Mouse (Mus musculus): ENCODE results near the gene Styx.
"Not testable (repeated sequence)": the region's sequence is repeated elsewhere in the genome, so short reads cannot be mapped to it uniquely, and the experiment has no call there.

Styx gene

DNA sequence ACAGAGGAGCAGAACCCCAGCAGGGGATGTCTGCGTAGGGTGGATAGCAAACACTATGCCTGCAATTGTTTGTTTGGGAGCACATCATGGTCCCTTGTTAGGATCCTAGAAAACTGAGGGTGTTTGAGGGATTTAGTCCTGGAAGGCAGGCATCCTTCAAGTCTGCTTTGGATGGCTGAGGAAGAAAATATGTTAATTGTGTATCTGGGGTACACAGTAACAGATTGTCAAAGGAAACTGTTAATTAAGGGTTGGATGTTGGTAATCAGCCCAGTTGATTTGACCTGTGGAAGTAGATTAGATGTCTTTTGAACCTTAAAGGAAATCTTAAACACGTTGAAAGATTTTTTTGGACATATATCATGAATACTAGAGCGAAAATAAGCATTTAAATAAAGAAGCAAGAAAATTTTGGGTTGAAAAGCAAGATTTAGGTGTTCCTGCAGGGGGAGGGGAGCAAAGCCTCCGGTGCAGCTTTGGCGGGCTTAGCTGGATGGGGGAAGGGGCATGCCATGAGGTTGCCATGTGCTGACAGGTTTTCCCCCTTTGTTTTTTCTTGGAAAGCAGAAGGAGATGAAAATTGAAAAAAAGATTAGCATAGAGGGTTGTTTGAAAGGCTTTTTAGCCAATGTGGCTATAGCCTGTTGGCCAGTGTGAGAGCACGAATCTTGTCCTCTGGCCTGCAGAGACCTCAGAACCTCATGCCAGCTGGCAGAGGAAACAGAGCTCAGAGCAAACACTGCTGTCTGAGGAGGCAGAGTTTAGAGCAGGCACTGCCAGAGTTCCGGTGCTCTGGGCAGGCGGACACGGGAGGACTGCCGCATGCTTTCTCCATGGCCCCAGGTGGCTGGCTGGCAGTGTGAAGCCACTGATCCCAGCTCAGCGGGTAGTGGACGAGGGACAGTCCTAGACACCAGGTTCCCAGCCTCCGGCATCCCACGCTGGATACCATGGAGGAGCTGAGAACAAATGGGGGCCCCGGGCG, 13.6 kb downstream of the Styx start:
- no peak for DNase-seq

DNA sequence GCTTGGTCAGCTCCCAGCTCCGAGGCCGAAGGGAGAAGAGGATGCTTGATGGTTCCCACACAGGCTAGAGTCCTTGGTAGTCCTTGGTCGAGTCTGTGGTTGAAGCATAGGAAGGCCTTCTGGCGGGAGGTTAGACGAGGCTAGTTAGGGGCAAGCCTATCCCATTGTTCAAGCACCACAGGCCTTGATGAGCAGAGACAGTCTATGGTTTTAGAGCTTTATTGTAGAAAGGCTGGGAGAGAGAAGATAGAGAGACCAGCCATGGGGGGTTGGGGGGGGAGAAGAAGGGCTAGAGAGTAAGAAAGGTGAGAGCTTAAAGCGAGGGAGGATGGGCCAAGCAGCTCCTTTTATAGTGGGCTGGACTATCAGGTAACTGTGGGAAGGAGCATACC, 14.3 kb downstream of the Styx start:
- no peak for DNase-seq

- DNase-seq, result no peak
Measured at GRCm38 (mm10) chr14:45378771-45379170, 27.9 kb downstream of the Styx start.

DNA sequence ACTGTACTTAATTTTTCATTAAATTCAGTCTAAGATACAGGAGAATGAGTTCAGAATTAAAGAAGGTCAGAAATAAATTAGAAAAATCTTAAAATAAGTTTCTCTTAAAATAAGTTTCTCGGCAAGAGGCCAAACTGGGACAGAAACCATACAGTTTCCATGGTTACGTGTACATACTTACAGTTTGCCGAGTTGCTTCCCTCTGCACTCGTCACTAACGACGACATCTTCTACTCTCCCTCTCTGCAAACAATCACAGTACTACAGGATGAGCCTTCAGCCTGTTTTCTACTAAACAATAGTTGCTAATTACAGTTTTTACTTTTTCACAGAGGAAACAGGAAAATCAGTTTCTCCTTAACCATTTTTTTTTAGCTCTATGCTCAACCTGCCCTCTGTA, 29.9 kb downstream of the Styx start:
- DNase-seq, result no peak

- no peak for DNase-seq
Measured at GRCm38 (mm10) chr14:45382912-45383311, 32.0 kb downstream of the Styx start.

DNA sequence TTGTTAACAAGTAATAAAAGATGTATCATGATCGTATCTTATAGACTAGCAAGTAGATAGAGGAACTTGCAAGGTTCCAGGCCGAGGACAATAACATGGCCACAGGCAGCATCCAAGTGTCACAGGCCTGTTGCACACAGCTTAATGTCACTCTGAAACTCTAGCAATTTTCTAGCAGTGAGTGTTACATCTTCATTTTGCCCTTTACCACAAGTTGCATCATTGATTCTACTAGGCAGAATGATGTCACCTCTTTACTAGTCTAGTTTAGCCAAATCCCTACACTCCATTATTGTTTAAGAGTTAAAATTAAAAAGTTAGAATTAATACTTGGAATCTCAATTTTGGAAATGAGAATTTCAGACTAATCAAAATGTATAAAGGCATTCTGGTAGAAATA, 34.7 kb downstream of the Styx start:
- DNase-seq, result no peak

GRCm38 (mm10) chr14:45387480-45387879, 36.6 kb downstream of the Styx start:
- no peak for DNase-seq

- DNase-seq, result peak; percentile 80 to 86
Measured at GRCm38 (mm10) chr14:45388345-45389181, 37.7 kb downstream of the Styx start.

- no peak for DNase-seq
Measured at GRCm38 (mm10) chr14:45389194-45389593, 38.3 kb downstream of the Styx start.

DNA sequence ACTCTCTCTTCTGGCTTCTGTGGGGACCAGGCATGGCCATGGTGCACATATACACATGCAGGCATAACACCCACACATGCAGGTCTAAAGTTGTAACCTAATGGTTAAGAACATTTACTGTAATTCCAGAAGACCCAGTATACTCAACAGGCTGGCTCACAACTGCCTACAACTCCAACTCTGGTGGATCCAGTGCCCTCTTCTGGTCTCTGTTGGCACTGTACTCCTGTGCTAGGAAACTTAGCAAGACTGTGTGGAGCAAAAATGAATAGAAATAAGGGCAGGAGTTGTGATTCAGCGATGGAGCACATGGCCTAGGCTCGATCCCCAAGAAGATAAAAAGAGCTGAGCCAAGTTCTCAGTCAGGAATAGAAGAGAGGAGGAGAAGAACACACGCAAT, 48.9 kb downstream of the Styx start:
- DNase-seq, result no peak

DNA sequence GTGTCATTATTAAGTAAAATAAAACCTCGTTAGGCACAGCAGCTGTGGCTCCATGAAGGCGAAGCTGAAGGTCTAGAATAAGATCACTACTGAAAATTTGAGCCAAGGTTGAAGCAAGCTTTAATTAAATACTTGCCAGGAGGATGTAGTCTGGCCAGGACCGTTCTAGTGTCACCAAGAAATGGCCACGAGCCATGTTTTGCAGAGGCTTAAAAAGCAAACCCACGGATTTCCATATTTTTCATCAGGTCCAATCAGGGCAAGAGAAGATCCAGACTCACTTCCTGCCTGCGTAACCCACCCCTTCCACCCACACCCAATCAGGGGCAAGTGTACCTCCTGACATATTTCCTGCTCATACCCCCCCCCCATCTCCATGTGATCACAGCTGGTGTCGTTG, 52.8 kb downstream of the Styx start:
- no peak for DNase-seq

- DNase-seq, result not testable (repeated sequence)
Measured at GRCm38 (mm10) chr14:45404813-45405212, 53.9 kb downstream of the Styx start, which contains the start of gene Gnpnat1. Gene Gnpnat1, minus strand, starts transcription at chr14:45404913.

DNA sequence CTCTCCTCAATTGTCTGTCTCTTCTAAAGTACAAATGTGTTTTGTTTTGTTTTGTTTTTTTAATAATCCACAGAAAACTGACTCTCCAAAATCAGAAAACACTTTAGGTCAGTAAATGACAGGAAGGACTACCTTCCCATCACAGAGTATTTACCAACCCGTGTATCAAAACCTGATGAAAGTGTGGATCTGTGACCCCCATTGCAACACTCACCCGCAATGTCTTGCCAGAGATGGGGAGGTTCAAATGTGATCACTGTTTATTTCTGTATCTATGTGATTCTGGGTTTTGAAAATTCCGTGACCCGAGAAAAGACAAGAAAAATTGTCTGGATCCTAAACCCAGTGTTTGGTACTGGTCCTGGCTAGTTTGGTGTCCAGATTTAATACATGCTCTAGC, 65.4 kb downstream of the Styx start:
- DNase-seq, result no peak

DNA sequence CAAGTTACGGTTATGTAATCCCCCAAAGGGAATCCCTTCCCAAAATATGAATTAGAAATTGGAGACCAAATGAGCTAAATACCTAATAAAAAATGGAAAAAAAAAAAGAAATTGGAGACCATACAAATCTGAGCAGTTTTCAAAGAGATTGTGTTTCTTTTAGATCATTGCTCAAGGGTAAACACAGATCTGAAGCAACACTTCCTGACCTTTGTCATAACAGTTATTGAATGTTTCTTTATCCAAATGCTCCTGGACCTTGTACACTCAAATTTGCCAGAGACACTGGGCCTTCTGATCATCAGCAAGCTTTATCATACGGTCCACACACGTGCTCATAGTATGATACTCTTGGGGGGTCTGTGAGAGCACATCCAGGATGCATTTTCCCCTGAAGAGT, 67.7 kb downstream of the Styx start:
- DNase-seq, result no peak

DNA sequence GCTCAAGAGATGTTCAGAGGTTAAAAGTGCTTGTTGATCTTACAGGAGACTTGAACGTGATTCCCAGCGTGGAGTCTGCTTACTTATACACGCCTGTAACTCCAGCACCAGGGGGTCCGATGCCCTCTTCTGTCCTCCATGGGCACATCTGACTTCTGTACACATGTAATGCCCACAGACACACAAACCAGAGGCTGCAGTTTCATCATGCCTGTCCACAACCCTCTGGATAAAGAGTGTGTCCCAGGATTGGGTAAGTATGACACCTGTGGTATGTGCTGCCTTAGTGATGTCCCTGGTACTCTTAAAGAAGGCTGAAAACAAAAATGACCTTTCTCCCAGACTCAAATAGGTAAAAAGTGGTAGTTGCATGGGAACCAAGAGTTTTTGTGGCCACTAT, 68.4 kb downstream of the Styx start:
- no peak for DNase-seq

DNA sequence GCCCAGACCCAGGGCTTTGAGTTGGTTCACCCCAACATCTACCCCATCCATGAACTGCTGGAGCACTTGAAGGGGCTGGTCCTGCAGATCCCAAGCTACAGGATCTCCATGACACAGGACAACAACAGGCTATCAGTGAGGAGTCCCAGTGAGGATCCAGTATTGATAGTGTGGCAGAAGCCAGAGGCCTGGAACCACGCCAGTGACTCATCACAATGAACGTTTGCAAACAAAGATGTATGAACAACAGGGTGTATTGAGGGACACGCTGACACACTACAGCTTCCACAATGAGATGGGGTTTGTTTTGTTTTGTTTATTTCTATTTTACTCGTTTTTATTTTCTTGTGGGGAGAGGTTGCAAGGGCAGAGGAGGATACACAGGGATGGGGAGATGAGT, 71.5 kb downstream of the Styx start:
- no peak for DNase-seq

DNA sequence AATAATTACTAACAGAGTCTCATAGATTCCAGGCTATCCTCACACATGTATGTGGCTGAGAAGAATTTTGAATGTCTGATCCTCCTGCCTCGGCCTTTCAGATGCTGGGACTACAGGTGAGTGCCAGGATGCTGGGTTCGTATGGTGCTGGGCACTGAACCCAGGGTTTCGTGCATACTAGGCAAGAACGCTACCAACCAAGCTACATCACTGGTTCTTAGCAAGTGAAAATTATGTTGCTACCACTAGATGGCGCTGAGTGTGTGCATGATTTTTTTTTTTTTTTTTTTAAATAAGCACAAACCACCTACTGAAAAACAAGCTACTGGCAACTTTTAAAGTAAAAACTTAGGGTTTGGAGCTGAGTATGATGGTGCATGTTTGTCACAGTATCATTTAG, 72.3 kb downstream of the Styx start:
- no peak for DNase-seq

DNA sequence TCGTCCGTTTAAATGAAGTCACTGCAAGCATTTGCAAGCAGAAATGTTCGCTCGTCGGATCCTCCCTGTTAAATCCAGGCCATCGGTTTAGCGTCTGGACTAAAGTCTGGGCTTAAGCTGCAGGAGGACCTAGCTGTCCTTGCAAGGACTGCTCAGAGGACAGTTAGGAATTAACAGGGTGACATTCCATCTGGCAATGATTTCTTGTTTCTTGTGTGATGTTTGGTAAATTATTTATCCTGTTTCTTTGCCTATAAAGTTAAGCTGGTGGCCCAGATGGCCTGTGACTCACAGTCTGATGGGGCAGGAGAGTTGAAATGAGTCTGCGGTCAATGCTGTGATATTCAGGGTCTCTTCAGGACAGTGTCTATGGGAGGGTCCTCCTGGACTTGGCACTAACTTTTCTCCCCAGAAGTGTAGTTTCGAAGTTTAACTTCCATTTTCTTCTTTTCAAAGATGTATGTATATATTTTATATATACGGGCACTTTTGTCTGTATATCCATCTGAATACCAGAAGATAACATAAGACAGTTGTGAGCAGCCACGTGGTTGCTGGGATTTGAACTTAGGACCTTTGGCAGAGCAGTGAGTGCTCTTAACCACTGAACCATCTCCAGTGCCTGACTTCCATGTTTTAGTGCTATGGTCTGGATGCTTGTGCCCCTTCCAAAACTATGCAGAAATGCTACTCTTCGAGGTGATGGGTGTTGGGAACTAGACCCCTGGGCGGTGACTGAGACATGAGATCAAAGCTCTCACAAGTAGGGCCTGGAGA, 79.4 kb downstream of the Styx start:
- DNase-seq, result no peak

GRCm38 (mm10) chr14:45432003-45432402, 81.1 kb downstream of the Styx start:
- DNase-seq, result peak; percentile 6 to 11

- no peak for DNase-seq
Measured at GRCm38 (mm10) chr14:45434220-45434619, 83.3 kb downstream of the Styx start.

DNA sequence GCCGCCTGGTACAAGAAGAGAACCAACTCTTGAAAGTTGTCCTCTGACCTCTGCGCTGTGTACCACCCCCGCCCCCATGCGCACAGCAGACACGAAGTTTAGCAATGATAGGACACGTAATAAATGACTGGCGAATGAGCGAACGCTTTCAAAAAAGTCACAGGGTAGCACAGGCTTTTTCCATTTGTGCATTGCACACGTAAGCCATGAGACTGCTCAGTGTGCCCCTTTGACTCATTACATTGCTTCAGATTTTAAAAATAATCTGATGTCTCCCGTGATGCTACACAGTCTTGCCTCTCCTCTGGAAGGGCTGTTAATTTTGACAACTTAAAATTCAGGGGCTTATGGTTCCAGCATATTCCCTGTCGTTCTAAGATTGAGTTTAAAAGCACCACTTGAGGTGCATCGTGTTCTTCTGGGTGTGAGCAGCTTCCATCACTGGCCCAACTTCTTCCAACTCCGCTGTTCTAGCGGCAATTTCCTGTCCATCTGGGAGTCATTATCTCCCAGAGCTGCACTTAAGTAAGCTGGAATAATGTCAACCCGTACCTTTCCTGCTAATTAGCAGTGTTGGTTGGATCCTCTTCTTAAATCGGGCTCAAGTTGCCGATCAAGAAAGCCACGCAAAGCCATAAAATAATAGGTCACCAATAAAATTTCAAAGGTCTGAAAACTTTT, 87.5 kb downstream of the Styx start:
- no peak for DNase-seq

DNA sequence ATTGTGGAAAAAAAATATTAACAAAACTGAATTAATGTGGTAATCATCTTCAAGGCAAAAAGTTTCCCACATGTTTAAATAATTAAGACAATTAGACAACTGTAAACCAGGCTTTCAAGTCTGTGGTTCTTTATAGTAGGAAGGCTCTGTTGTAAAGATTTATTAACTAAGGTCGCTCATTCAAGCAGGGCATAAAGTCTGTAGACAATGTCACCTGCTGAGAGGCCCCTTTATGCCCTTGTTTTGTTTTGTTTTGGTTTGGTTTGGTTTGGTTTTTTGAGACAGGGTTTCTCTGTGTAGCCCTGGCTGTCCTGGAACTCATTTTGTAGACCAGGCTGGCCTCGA, 88.0 kb downstream of the Styx start:
- DNase-seq, result no peak
